Mouse (Mus musculus) cerebellum, postnatal 4 days (tissue): Measurements from ENCODE around the gene Eloa.

Source experiments
- DNase-seq, 2 experiments: peaks; one replicate each; pipeline ENCODE4 v3.0.0; 2022; ENCODE audit warnings: low spot score in 2 of 2, mixed read lengths in 1 of 2

The Eloa gene

GRCm38 (mm10) chr4:135958354-135958753 is 63.2 kb downstream of the Eloa start:
- no peak for DNase-seq

DNA sequence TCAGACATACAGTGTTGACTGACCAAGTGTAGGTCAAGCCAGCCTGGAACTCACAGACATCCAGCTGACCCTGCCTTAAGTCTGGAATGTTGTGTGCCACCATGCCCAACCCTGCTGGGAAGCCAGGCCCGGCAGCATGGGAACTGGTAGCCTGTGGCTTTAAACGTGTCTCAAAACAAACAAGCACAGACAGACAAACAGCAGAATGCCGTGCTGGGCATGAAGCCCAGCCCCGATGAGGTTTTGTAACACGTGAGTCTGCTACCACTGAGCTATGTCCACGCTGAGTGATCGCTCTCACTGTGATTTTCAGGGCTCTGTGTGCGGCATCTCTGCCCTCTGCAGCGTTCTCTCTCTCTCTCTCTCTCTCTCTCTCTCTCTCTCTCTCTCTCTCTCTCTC is 65.7 kb downstream of the Eloa start:
- no peak for DNase-seq

DNA sequence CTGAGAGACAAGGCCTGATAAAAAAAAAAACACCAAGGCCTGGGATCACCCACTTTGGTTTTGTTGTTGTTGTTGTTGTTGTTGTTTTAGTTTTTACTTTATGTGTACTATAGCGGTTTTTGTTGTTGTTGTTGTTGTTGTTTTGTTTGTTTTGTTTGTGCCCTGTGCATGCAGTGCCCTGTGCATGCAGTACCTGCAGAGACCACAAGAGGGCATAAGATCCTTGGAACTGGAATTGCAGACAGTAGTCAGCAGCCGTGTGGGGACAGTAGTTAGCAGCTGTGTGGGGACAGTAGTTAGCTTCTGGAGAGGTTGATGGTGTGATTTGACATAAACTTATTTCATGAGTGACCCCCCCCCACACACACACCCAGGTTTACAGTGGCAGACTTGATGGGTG is 67.3 kb downstream of the Eloa start:
- peak; percentile 62 to 79 for DNase-seq
